Mouse (Mus musculus): ENCODE data around the gene Kctd14. TPM values are rescaled to one million over a fixed set of nuclear protein-coding genes. Genes with fewer than 3 reads are reported as not detected.

Kctd14 gene
- polyA plus RNA-seq, 1 experiment from 2014 or later, result 3.0 TPM

DNA sequence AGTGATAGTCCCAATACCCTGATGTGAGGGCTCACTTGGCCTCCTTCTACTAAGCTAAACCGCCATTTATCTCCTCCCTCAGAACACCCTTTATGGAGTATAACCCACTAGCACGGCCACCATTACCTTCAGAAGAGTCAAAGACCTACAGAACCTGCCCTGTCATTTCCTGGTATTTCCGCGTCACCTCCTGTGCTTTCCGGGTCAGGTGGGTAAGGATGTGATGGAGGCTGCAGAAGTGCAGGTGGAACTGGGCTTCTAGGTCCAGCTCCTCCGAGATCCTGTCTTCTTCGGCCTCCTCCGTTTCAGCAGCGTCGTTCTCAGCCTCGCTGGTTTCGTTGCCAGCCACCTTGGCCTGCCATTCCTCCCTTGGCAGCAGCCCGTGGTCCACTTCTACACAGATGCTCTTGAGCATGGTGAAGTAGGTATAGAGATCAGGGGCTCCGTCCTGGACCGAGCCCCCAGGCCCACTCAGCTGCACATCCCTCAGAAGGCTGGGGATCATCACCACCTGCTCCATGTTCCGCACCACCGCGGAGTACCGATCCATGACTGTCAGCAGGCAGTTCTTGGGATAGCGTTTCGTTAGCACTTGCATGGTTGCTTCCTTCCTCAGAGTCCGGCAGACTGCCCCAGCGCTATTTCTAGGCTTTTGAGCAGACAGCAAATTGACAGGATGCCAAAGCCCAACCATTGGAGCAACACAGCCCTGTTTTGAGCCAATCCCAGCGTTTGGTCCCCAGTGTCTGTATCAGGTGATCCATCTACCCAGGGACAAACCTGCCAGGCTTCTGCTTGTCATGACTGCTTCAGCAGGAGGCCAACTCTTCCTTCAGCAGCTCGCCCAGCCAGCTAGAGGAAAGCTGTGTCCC is 34.0 kb upstream of the Kctd14 start, which contains the start of gene Thrsp:
Gene Thrsp, minus strand, starts transcription at position 825 of the 872 bp plus-strand sequence.
- Histone ChIP-seq H3K9ac (ENCODE audit: low read depth, low read length) (no peak within 1 kb of the TSS), H3K27me3 (replicated peaks; ENCODE audit: control insufficient read depth, insufficient read depth, low read length) (no peaks in the 10 kb centered on the region), H3K27ac (replicated peaks; ENCODE audit: low read depth, low read length) (no peak within 1 kb of the TSS), H3K4me3 (ENCODE audit: low read depth, low read length) (no peak within 1 kb of the TSS), H3K36me3 (ENCODE audit: control insufficient read depth, insufficient read depth, low read length) (no peaks in the 10 kb centered on the region; the same call in 1 of the 2 replicates), H3K4me2 (ENCODE audit: low read depth, low read length) (no peak within 1 kb of the TSS), H3K4me1 (ENCODE audit: control insufficient read depth, insufficient read depth, low read length) (no peaks in the 10 kb centered on the region), H3K9me3 (ENCODE audit: control insufficient read depth, low read length) (no peaks in the 10 kb centered on the region)
- peak; percentile 35 for DNase-seq (ENCODE audit: low spot score)
- ATAC-seq (ENCODE audit: low read depth), result no peak
- 80% methylated on average over 25 of the region's 25 CpGs for WGBS

- Histone ChIP-seq H3K27me3 (replicated peaks; ENCODE audit: control insufficient read depth, insufficient read depth, low read length) (no peaks in the 10 kb centered on the region), H3K9me3 (ENCODE audit: control insufficient read depth, low read length) (no peaks in the 10 kb centered on the region), H3K4me1 (ENCODE audit: control insufficient read depth, insufficient read depth, low read length) (no peaks in the 10 kb centered on the region), H3K27ac (replicated peaks; ENCODE audit: low read depth, low read length) (no peak overlapping the region), H3K36me3 (ENCODE audit: control insufficient read depth, insufficient read depth, low read length) (no peaks in the 10 kb centered on the region), H3K9ac (ENCODE audit: low read depth, low read length) (no peak overlapping the region), H3K4me2 (ENCODE audit: low read depth, low read length) (no peak overlapping the region), H3K4me3 (ENCODE audit: low read depth, low read length) (no peak overlapping the region)
- no peak for DNase-seq (ENCODE audit: low spot score)
- no peak for ATAC-seq (ENCODE audit: low read depth)
- WGBS, result 72% methylated on average over 5 of the region's 5 CpGs
Observed at GRCm38 (mm10) chr7:97418717-97419116, 32.4 kb upstream of the Kctd14 start.

GRCm38 (mm10) chr7:97419163-97419562 is 32.0 kb upstream of the Kctd14 start:
- no peaks in the 10 kb centered on the region for H3K9me3 ChIP-seq (ENCODE audit: control insufficient read depth, low read length)
- H3K4me3 ChIP-seq (ENCODE audit: low read depth, low read length), result no peak overlapping the region
- H3K4me2 ChIP-seq (ENCODE audit: low read depth, low read length), result no peak overlapping the region
- H3K36me3 ChIP-seq (ENCODE audit: control insufficient read depth, insufficient read depth, low read length), result no peaks in the 10 kb centered on the region
- H3K27me3 ChIP-seq (replicated peaks; ENCODE audit: control insufficient read depth, insufficient read depth, low read length), result no peaks in the 10 kb centered on the region
- H3K9ac ChIP-seq (ENCODE audit: low read depth, low read length), result no peak overlapping the region
- no peak for DNase-seq (ENCODE audit: low spot score)
- no peak overlapping the region for H3K27ac ChIP-seq (replicated peaks; ENCODE audit: low read depth, low read length)
- ATAC-seq (ENCODE audit: low read depth), result no peak
- H3K4me1 ChIP-seq (ENCODE audit: control insufficient read depth, insufficient read depth, low read length), result no peaks in the 10 kb centered on the region
- WGBS, result 80% methylated on average over 5 of the region's 5 CpGs

DNA sequence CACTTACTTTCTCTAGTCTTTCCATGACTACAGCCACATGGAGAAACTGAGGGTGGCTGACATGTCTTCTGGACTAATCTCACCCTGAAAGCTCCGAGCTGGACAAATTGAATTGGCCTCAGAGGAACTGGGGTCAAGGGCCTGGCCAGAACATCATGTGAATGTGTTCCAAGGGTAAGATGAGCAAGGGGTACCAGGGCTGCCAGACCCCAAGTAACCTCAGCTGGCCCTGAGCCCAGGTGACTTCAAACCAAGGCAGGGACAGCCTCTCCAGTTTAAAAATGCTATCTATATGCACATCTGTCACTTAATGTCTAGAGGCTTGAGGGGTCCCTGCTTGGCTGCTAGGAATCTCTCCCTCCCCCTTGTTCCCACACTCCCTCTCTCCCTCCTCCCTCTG is 30.7 kb upstream of the Kctd14 start:
- Histone ChIP-seq H3K4me2 (ENCODE audit: low read depth, low read length) (no peak overlapping the region), H3K27ac (replicated peaks; ENCODE audit: low read depth, low read length) (no peak overlapping the region), H3K4me1 (ENCODE audit: control insufficient read depth, insufficient read depth, low read length) (no peaks in the 10 kb centered on the region), H3K4me3 (ENCODE audit: low read depth, low read length) (no peak overlapping the region), H3K9ac (ENCODE audit: low read depth, low read length) (no peak overlapping the region), H3K27me3 (replicated peaks; ENCODE audit: control insufficient read depth, insufficient read depth, low read length) (no peaks in the 10 kb centered on the region), H3K36me3 (ENCODE audit: control insufficient read depth, insufficient read depth, low read length) (no peaks in the 10 kb centered on the region), H3K9me3 (ENCODE audit: control insufficient read depth, low read length) (no peaks in the 10 kb centered on the region)
- ATAC-seq (ENCODE audit: low read depth) (no peak), DNase-seq (ENCODE audit: low spot score) (no peak)
- 56% methylated on average over 1 of the region's 1 CpGs for WGBS

- Histone ChIP-seq H3K4me3 (ENCODE audit: low read depth, low read length) (no peak overlapping the region), H3K36me3 (ENCODE audit: control insufficient read depth, insufficient read depth, low read length) (no peaks in the 10 kb centered on the region), H3K4me1 (ENCODE audit: control insufficient read depth, insufficient read depth, low read length) (no peaks in the 10 kb centered on the region), H3K4me2 (ENCODE audit: low read depth, low read length) (no peak overlapping the region), H3K9me3 (ENCODE audit: control insufficient read depth, low read length) (no peaks in the 10 kb centered on the region), H3K9ac (ENCODE audit: low read depth, low read length) (no peak overlapping the region), H3K27ac (replicated peaks; ENCODE audit: low read depth, low read length) (no peak overlapping the region), H3K27me3 (replicated peaks; ENCODE audit: control insufficient read depth, insufficient read depth, low read length) (no peaks in the 10 kb centered on the region)
- DNase-seq (ENCODE audit: low spot score), result no peak
- ATAC-seq (ENCODE audit: low read depth), result no peak
- WGBS, result 80% methylated on average over 8 of the region's 8 CpGs
Observed at GRCm38 (mm10) chr7:97420958-97421651, 30.0 kb upstream of the Kctd14 start.

DNA sequence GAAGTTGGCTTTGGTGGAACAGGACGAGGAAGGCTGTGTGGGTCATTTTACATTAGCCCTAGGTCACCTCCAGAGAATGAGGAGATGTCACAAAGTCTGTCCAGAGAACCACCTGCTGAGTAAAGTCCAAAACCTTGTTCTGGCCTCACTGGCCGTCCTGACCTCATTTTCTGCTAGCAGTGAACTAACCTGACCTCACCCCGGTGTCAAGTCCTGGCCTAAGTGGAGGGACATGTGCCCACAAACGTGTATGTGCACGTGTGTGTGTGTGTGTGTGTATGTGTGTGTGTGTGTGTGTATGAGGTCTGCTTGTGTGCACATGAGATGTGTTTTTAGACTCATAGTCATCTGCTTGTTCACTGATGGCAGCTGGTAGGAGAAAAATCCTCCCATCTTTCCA is 27.4 kb upstream of the Kctd14 start:
- no peak overlapping the region for H3K4me2 ChIP-seq (ENCODE audit: low read depth, low read length)
- H3K9ac ChIP-seq (ENCODE audit: low read depth, low read length), result no peak overlapping the region
- no peaks in the 10 kb centered on the region for H3K9me3 ChIP-seq (ENCODE audit: control insufficient read depth, low read length)
- no peaks in the 10 kb centered on the region for H3K36me3 ChIP-seq (ENCODE audit: control insufficient read depth, insufficient read depth, low read length)
- no peak overlapping the region for H3K4me3 ChIP-seq (ENCODE audit: low read depth, low read length)
- no peaks in the 10 kb centered on the region for H3K27me3 ChIP-seq (replicated peaks; ENCODE audit: control insufficient read depth, insufficient read depth, low read length)
- DNase-seq (ENCODE audit: low spot score), result no peak
- no peak for ATAC-seq (ENCODE audit: low read depth)
- WGBS, result 49% methylated on average over 5 of the region's 5 CpGs
- no peak overlapping the region for H3K27ac ChIP-seq (replicated peaks; ENCODE audit: low read depth, low read length)
- H3K4me1 ChIP-seq (ENCODE audit: control insufficient read depth, insufficient read depth, low read length), result no peaks in the 10 kb centered on the region

DNA sequence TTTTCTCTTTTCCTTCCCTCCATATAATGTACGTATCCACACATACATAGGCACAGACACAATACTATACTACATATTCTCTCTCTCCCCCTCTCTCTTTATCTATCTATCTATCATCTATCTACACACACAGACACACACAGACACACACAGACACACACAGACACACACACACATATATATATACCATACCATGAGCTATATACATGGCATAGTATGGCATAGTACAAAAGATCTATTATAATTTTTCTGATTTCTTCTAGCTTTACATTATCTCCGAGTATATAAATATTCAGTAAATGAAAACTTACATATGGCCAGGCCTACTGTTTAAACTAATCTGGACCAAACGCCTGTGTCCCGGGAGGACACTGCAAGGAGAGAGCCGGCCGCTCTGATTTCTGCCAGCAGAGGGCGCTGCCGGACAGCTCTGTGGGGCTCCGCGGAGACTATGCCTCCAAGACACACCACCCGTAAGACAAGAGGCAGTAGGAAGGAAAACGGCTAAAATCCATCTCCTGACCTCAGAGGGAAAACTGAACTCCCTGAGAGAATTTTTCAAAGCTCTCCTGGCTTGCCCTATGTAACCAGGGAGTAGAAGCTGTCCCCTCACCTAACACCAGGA is 26.4 kb upstream of the Kctd14 start:
- H3K27ac ChIP-seq (replicated peaks; ENCODE audit: low read depth, low read length), result no peak overlapping the region
- ATAC-seq (ENCODE audit: low read depth), result peak; percentile 83
- H3K9me3 ChIP-seq (ENCODE audit: control insufficient read depth, low read length), result no peaks in the 10 kb centered on the region
- 7% methylated on average over 12 of the region's 12 CpGs for WGBS
- H3K4me1 ChIP-seq (ENCODE audit: control insufficient read depth, insufficient read depth, low read length), result peaks cover 4% of the 10 kb centered on the region
- no peaks in the 10 kb centered on the region for H3K36me3 ChIP-seq (ENCODE audit: control insufficient read depth, insufficient read depth, low read length)
- H3K27me3 ChIP-seq (replicated peaks; ENCODE audit: control insufficient read depth, insufficient read depth, low read length), result no peaks in the 10 kb centered on the region
- DNase-seq (ENCODE audit: low spot score), result peak; percentile 86
- no peak overlapping the region for H3K4me3 ChIP-seq (ENCODE audit: low read depth, low read length)
- no peak overlapping the region for H3K9ac ChIP-seq (ENCODE audit: low read depth, low read length)
- H3K4me2 ChIP-seq (ENCODE audit: low read depth, low read length), result no peak overlapping the region

DNA sequence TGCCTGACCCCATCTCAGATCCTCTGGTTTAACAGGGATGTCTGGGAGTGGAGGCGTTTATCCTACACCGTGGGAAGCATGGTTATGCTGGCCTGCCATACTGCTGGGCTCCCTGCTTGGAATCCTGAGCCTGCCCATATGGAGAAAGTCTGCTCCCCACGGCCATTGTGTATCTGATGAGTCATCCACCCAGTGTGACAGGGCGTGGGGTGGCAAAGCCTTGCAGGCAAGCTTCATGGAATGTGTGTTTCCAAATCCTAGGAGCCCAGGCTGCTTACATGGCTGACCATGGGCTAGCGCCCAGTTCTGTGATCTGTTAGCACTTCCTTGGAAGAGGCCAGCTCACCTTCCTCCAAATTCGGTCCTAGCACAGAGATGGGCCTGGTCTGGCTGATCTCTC is 24.6 kb upstream of the Kctd14 start:
- Histone ChIP-seq H3K4me3 (ENCODE audit: low read depth, low read length) (no peak overlapping the region), H3K9ac (ENCODE audit: low read depth, low read length) (no peak overlapping the region), H3K27me3 (replicated peaks; ENCODE audit: control insufficient read depth, insufficient read depth, low read length) (no peaks in the 10 kb centered on the region), H3K36me3 (ENCODE audit: control insufficient read depth, insufficient read depth, low read length) (no peaks in the 10 kb centered on the region), H3K27ac (replicated peaks; ENCODE audit: low read depth, low read length) (no peak overlapping the region), H3K4me2 (ENCODE audit: low read depth, low read length) (no peak overlapping the region), H3K9me3 (ENCODE audit: control insufficient read depth, low read length) (no peaks in the 10 kb centered on the region), H3K4me1 (ENCODE audit: control insufficient read depth, insufficient read depth, low read length) (peaks cover 11% of the 10 kb centered on the region)
- ATAC-seq (ENCODE audit: low read depth), result no peak
- WGBS, result 64% methylated on average over 6 of the region's 6 CpGs
- DNase-seq (ENCODE audit: low spot score), result no peak
